Mouse (Mus musculus) cerebellum, adult 2 months (tissue): ENCODE results near the gene Sox30. TPM values are rescaled to one million over a fixed set of nuclear protein-coding genes. Genes with fewer than 3 reads are reported as not detected.
"Not testable (repeated sequence)": the region's sequence is repeated elsewhere in the genome, so short reads cannot be mapped to it uniquely, and the experiment has no call there.

Experiments
- DNase-seq, 2 experiments: peaks; one replicate each; pipeline ENCODE4 v3.0.0; 2021
- H3K27ac ChIP-seq: fragments of 200-500 bp; 2 replicates; pipeline ENCODE4 v1.5.1; 2012; ENCODE audit warnings: low read length, control low read depth, inconsistent platforms; ENCODE audit not compliant: insufficient read depth
- H3K27me3 ChIP-seq: fragments of 200-500 bp; 2 replicates; pipeline ENCODE4 v1.6.1; 2012; ENCODE audit warnings: inconsistent platforms, mild to moderate bottlenecking, low read length, moderate library complexity; ENCODE audit not compliant: control insufficient read depth, insufficient read depth
- H3K4me1 ChIP-seq: fragments of 200-500 bp; 2 replicates; pipeline ENCODE4 v1.6.1; 2011; ENCODE audit warnings: low read length; ENCODE audit not compliant: control insufficient read depth, insufficient read depth
- H3K4me3 ChIP-seq: fragments of 200-500 bp; replicated peaks from 2 replicates; pipeline ENCODE3; 2011; ENCODE audit warnings: mild to moderate bottlenecking, low read depth, low read length, control low read depth; ENCODE audit not compliant: insufficient read depth
- CTCF ChIP-seq: fragments of 200-500 bp; IDR thresholded peaks from 2 replicates; pipeline ENCODE4 v1.5.1; 2011; ENCODE audit warnings: low read depth, mild to moderate bottlenecking, control low read depth, low read length, moderate library complexity, borderline replicate concordance; ENCODE audit not compliant: insufficient read depth
- POLR2A ChIP-seq: fragments of 200-500 bp; IDR thresholded peaks from 2 replicates; pipeline ENCODE4 v1.6.1; 2011; ENCODE audit warnings: low read length, control low read depth, borderline replicate concordance; ENCODE audit not compliant: insufficient read depth
- WGBS: fragments of 180-500 bp; shearing (Covaris S2); methylation state at CpG from one replicate; pipeline ENCODE4 v1.1.7; 2018; 5-methylcytosine and 5-hydroxymethylcytosine counted together
- polyA plus RNA-seq: library from polyadenylated mRNA; depleted of rRNA; stranded (reverse); fragments of >200 nt; gene quantifications from 2 replicates; pipeline ENCODE4 v1.2.3, GENCODE M21; 2012

Gene Sox30
- polyA plus RNA-seq, 1 experiment = 0.11 TPM

DNA sequence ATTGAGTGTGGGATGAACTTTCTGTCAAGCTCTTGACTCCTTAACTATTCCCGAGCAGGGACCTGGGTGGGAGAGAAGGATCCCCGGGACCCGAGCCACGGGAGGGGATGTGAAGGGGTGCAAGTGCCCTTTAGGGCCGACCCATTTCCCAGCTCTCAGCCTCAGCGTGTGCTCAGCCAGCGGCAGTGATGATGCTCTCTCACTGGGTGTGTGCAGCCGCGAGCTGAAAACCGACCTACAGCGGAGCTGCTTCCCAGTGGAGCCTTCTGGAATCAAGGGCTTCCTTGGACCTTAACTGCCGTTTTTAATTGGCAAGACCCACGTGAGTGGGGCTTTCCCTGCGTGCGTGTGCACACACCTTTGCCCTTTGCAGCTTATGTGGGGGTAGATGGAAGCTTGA, 58.8 kb downstream of the Sox30 start:
- no peak for DNase-seq
- H3K27me3 ChIP-seq = no peaks in the 10 kb centered on the region
- H3K27ac ChIP-seq = no peak overlapping the region
- no peaks in the 10 kb centered on the region for H3K4me1 ChIP-seq
- 81% methylated on average over 15 of the region's 15 CpGs for WGBS
- no peak for TF ChIP-seq CTCF
- TF ChIP-seq POLR2A = no peak
- H3K4me3 ChIP-seq = no peak overlapping the region

GRCm38 (mm10) chr11:46039335-46039734, 59.2 kb downstream of the Sox30 start:
- H3K4me3 ChIP-seq = no peak overlapping the region
- TF ChIP-seq CTCF = no peak
- TF ChIP-seq POLR2A = no peak
- 71% methylated on average over 11 of the region's 11 CpGs for WGBS
- H3K4me1 ChIP-seq = no peaks in the 10 kb centered on the region
- H3K27ac ChIP-seq = no peak overlapping the region
- DNase-seq = peak in 1 of 2 experiments; percentile 10
- H3K27me3 ChIP-seq = no peaks in the 10 kb centered on the region

DNA sequence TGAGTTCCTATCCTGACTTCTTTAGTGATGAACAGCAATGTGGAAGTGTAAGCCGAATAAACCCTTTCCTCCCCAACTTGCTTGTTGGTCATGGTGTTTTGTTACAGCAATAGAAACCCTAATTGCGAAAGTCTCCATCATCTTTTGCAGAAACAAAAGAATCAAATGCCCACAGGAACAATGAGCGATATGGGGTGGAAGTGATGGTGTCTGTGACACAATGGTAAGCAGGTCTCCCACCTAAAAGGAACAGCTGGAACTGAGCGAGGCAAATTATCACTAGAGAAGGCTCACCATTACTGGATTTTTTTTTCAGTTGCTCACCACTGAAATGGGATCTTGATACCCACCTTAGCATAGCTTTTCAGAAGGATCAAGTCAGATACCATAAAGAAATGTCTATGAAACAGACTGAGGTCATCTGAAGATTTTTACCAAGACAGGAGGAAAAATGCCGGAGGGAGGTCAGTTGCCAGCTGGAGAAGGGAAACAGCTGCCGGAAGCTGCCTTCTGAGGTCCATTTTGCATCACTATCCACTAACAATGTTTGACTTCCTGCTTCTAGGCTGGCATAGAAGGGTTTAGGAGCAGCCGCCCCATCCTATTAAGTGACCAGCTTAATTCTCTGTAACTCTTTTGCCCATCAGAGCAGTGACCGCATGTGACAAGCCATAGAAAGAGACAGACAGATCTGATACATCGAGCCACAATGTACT, 60.9 kb downstream of the Sox30 start:
- H3K27ac ChIP-seq = no peak overlapping the region
- DNase-seq = no peak
- no peak overlapping the region for H3K4me3 ChIP-seq
- 92% methylated on average over 9 of the region's 9 CpGs for WGBS
- H3K27me3 ChIP-seq = no peaks in the 10 kb centered on the region
- TF ChIP-seq POLR2A (no peak), CTCF (no peak)
- H3K4me1 ChIP-seq = no peaks in the 10 kb centered on the region

GRCm38 (mm10) chr11:46041607-46042267, 61.6 kb downstream of the Sox30 start:
- Histone ChIP-seq H3K27ac (no peak overlapping the region), H3K4me1 (no peaks in the 10 kb centered on the region), H3K27me3 (no peaks in the 10 kb centered on the region), H3K4me3 (no peak overlapping the region)
- 86% methylated on average over 12 of the region's 12 CpGs for WGBS
- DNase-seq = no peak
- TF ChIP-seq POLR2A (no peak), CTCF (no peak)

- TF ChIP-seq CTCF (no peak), POLR2A (no peak)
- Histone ChIP-seq H3K4me1 (no peaks in the 10 kb centered on the region), H3K27ac (no peak overlapping the region), H3K27me3 (no peaks in the 10 kb centered on the region), H3K4me3 (no peak overlapping the region)
- WGBS = 86% methylated on average over 5 of the region's 5 CpGs
- no peak for DNase-seq
Measured at GRCm38 (mm10) chr11:46044781-46045180, 64.7 kb downstream of the Sox30 start.

- DNase-seq = no peak
- Histone ChIP-seq H3K27me3 (no peaks in the 10 kb centered on the region), H3K4me1 (no peaks in the 10 kb centered on the region), H3K4me3 (no peak overlapping the region), H3K27ac (no peak overlapping the region)
- WGBS = 84% methylated on average over 3 of the region's 3 CpGs
- TF ChIP-seq CTCF (no peak), POLR2A (no peak)
Measured at GRCm38 (mm10) chr11:46047264-46047663, 67.2 kb downstream of the Sox30 start.

DNA sequence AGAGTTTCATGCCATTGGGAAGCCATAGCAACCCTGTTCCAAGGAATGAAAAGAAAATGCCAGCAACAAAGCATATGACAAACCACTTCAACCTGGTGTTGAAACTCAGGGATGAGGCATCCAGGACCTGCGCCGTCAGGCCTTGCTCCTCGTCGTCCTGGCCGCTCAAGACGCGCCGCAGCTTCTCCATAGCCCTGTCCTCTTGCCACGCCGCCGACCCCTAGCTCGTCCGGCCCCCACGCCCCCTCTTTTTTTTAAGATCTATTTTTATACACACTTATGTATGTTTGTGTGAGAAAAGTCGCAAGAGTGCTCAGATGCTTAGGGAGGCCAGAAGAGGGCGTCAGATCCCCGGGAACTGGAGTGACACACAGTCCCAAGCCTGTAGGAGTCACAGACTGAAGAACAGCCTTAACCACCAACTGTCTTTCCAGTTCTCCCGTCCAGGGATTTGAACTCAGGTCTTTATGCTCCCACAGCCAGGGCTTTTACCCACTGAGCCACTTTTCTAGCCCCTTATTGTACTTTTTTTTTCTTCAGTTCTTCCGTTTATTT, 72.1 kb downstream of the Sox30 start, which contains the start of gene Gm12166:
Gene Gm12166, minus strand, starts transcription at position 217 of the 555 bp plus-strand sequence.
- H3K27me3 ChIP-seq, H3K4me1 ChIP-seq, H3K27ac ChIP-seq, H3K4me3 ChIP-seq: not testable (repeated sequence)
- DNase-seq = peak; percentile 59 to 62
- TF ChIP-seq CTCF = peak; percentile 71
- 16% methylated on average over 19 of the region's 19 CpGs for WGBS

GRCm38 (mm10) chr11:46053457-46053856, 73.3 kb downstream of the Sox30 start:
- 97% methylated on average over 3 of the region's 3 CpGs for WGBS
- not testable (repeated sequence) for H3K27me3 ChIP-seq, DNase-seq, H3K27ac ChIP-seq, H3K4me3 ChIP-seq, H3K4me1 ChIP-seq
